Mouse (Mus musculus) thymus, adult 18-20 months (tissue): Measurements from ENCODE around the gene Ei24.

Experiments
- DNase-seq, 2 experiments: peaks; one replicate each; pipeline ENCODE4 v3.0.0; 2022; ENCODE audit warnings: mixed read lengths in 2 of 2

Ei24 gene

GRCm38 (mm10) chr9:36796781-36797555 is at the start of gene Ei24:
TSS of gene Ei24 (minus strand) at chr9:36797393.
- DNase-seq, result peak; percentile 65 to 67

GRCm38 (mm10) chr9:36846346-36846745 is 49.2 kb upstream of the Ei24 start:
- DNase-seq, result no peak

- DNase-seq, result no peak
These were observed 36.7 kb upstream of the Ei24 start for GRCm38 (mm10) chr9:36833914-36834313.

GRCm38 (mm10) chr9:36833043-36833881 is 36.1 kb upstream of the Ei24 start:
- DNase-seq, result no peak

- DNase-seq, result no peak
These were observed 35.3 kb upstream of the Ei24 start for GRCm38 (mm10) chr9:36832529-36832928.

- DNase-seq, result no peak
These were observed 34.2 kb upstream of the Ei24 start for GRCm38 (mm10) chr9:36831401-36831800.

GRCm38 (mm10) chr9:36826612-36827363 is 29.6 kb upstream of the Ei24 start:
- no peak for DNase-seq

- no peak for DNase-seq
These were observed 24.8 kb upstream of the Ei24 start for GRCm38 (mm10) chr9:36822024-36822423.

- DNase-seq, result no peak
These were observed 24.4 kb upstream of the Ei24 start, which contains the start of gene Fez1 for GRCm38 (mm10) chr9:36821644-36822000. TSS of gene Fez1 (plus strand) at chr9:36821864.

GRCm38 (mm10) chr9:36820969-36821643 is 23.9 kb upstream of the Ei24 start:
- no peak for DNase-seq

- DNase-seq, result no peak
These were observed 21.7 kb upstream of the Ei24 start for GRCm38 (mm10) chr9:36818905-36819304.

- DNase-seq, result no peak
These were observed 17.3 kb upstream of the Ei24 start for GRCm38 (mm10) chr9:36814486-36814885.

GRCm38 (mm10) chr9:36808126-36808785 is 11.1 kb upstream of the Ei24 start:
- DNase-seq, result no peak

GRCm38 (mm10) chr9:36805256-36805975 is 8.2 kb upstream of the Ei24 start:
- no peak for DNase-seq

- DNase-seq, result no peak
These were observed 6.7 kb upstream of the Ei24 start for GRCm38 (mm10) chr9:36803926-36804325.

GRCm38 (mm10) chr9:36803386-36803785 is 6.2 kb upstream of the Ei24 start:
- no peak for DNase-seq

- DNase-seq, result no peak
These were observed 5.8 kb upstream of the Ei24 start for GRCm38 (mm10) chr9:36802951-36803350.

GRCm38 (mm10) chr9:36801961-36802360 is 4.8 kb upstream of the Ei24 start:
- DNase-seq, result no peak

- no peak for DNase-seq
These were observed 969 bp downstream of the Ei24 start for GRCm38 (mm10) chr9:36796224-36796623.

- DNase-seq, result no peak
These were observed 1.6 kb downstream of the Ei24 start for GRCm38 (mm10) chr9:36795556-36795955.

GRCm38 (mm10) chr9:36794487-36794886 is 2.7 kb downstream of the Ei24 start:
- DNase-seq, result no peak
